Mouse (Mus musculus): ENCODE results near the gene Kcnf1.

- no peak for TF ChIP-seq CTCF (IDR thresholded peaks at IDR 0.05; ENCODE audit: low read depth, low read length)
- no peak for TF ChIP-seq POLR2A (IDR thresholded peaks at IDR 0.05; ENCODE audit: extremely low read depth, insufficient read depth, low read length)
Observed at GRCm38 (mm10) chr12:17198621-17199020, 21.9 kb upstream of the Kcnf1 start.

Data from liver, adult 2 months (tissue).